8 mouse cellular contexts compared by ENCODE assay signal in the genomic region with DNA sequence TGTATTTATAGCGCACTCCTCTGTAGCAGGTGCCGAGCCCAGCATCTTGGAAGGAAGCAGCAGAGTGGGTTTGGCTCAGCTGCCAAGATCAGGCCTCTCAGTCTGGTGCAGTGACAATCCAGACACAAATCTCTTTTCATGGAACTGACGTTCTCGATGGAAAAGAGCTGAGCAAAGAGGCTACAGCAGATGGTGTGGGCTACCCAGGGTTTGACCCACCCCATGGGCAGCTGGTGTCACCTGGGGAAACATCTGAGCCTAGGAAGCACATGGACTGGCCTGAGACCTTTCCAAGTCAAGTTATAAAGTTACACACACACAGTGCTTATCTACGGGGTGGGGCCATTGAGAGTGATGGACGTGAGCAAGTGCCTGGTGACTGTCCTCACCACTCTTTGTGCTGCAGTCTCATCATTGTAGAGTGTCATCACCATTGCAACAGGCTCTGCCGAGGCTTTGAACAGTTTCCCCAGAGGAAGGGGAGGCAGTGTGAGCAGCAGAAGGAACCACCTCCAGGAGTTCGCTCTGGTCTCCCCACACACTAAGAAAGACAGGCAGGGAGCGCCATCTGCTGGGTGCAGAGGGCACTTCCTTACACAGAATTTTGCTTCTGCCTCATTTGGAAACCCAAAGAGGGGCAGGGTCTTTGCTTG. TPM values are rescaled to one million over a fixed set of nuclear protein-coding genes. Genes with fewer than 3 reads are reported as not detected.
DNase-seq lines count a peak whose midpoint lies in the region; ATAC-seq lines count a peak whose summit lies in the region.

No protein-coding gene starts in this region.

- WGBS in hindbrain, embryonic 15.5 days, result 33% methylated on average over 9 of the region's 9 CpGs

- no peaks in the 10 kb centered on the region for H3K36me3 ChIP-seq in hindbrain, embryonic 15.5 days

- peak; percentile 81 for DNase-seq in T-cell, adult 2 months (ENCODE audit: low spot score)
- peak; percentile 85 to 87 for DNase-seq in cerebellum, postnatal 36 days
- DNase-seq in gastrocnemius, adult 18-20 months (ENCODE audit: low spot score), result peak; percentile 82
- DNase-seq in left cerebral cortex, adult 11 months (ENCODE audit: low spot score), result peak; percentile 69
- DNase-seq in lung, postnatal 36 days, result peak; percentile 86
- DNase-seq in retina, postnatal 1 day, result peak; percentile 88
- peak; percentile 93 for DNase-seq in thymus, postnatal 4 days

- no peak overlapping the region for H3K27ac ChIP-seq in hindbrain, embryonic 15.5 days (replicated peaks)

- ATAC-seq in hindbrain, embryonic 15.5 days (ENCODE audit: low FRiP score, low read depth), result peak; percentile 78

- H3K4me2 ChIP-seq in hindbrain, embryonic 15.5 days, result no peak overlapping the region

- H3K4me3 ChIP-seq in hindbrain, embryonic 15.5 days, result no peak overlapping the region

- peaks cover 27% of the 10 kb centered on the region for H3K4me1 ChIP-seq in hindbrain, embryonic 15.5 days (replicated peaks)

- H3K9me3 ChIP-seq in hindbrain, embryonic 15.5 days, result no peaks in the 10 kb centered on the region

- H3K27me3 ChIP-seq in hindbrain, embryonic 15.5 days, result no peaks in the 10 kb centered on the region

- no peak overlapping the region for H3K9ac ChIP-seq in hindbrain, embryonic 15.5 days

RNA-seq across cellular contexts. Expression of gene Ada, which starts 31.0 kb away (rescaled TPM):
- total RNA-seq in gastrocnemius, adult 18-20 months (2021), result under 1 TPM; 0.26 to 0.43 TPM
- 4.2 and 4.4 TPM in 2 replicates for polyA plus RNA-seq in hindbrain, embryonic 15.5 days (2015; fragmentation: Nextera tagmentation; extraction: Ambion mirVana)
